Mouse (Mus musculus): ENCODE results near the gene Cib1. TPM values are rescaled to one million over a fixed set of nuclear protein-coding genes. Genes with fewer than 3 reads are reported as not detected.

Gene Cib1
- total and polyA plus RNA-seq, 2 experiments: 51.7 to 114 TPM

DNA sequence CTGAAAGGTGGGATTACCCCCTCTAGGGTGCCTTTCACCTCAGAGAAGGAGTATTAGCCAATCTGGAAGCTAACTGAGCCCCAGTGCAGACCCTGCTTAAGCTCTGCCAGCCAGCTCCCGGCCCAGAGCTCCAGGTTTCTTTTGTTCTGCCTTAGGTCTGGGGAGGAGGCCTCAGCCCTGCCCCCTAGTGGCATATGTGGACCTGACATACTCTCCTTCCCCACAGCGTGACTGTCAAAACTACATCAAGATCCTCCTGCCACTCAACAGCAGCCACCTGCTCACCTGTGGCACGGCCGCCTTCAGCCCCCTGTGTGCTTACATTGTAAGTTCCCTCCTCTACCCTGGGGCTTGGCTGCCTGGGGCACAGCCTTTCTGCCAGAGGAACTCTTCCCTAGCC is 17.2 kb downstream of the Cib1 start:
- no peak overlapping the region for H3K27ac ChIP-seq (replicated peaks; ENCODE audit: insufficient read depth, low read depth, low read length)
- no peaks in the 10 kb centered on the region for H3K4me1 ChIP-seq (ENCODE audit: control insufficient read depth, insufficient read depth, low read length)
- no peaks in the 10 kb centered on the region for H3K27me3 ChIP-seq (ENCODE audit: control insufficient read depth, insufficient read depth, low read length)
- 43% methylated on average over 4 of the region's 4 CpGs for WGBS
- H3K36me3 ChIP-seq (ENCODE audit: control insufficient read depth, insufficient read depth, low read length): peaks cover 5% of the 10 kb centered on the region; the same call in 1 of the 2 replicates
- peak; percentile 45 for DNase-seq (ENCODE audit: extremely low read depth, low read depth, low spot score)
- no peak for TF ChIP-seq POLR2A (IDR thresholded peaks at IDR 0.05; ENCODE audit: extremely low read depth, insufficient read depth, low read length)
- TF ChIP-seq CTCF (IDR thresholded peaks at IDR 0.05; ENCODE audit: low read depth, low read length): peak; percentile 94
- no peak overlapping the region for H3K9ac ChIP-seq (ENCODE audit: low read depth, low read length)
- H3K4me3 ChIP-seq (ENCODE audit: insufficient read depth, low read depth, low read length): no peak overlapping the region
- H3K79me2 ChIP-seq (ENCODE audit: control insufficient read depth, insufficient read depth, low read length): peaks cover 3% of the 10 kb centered on the region; the same call in 1 of the 2 replicates

DNA sequence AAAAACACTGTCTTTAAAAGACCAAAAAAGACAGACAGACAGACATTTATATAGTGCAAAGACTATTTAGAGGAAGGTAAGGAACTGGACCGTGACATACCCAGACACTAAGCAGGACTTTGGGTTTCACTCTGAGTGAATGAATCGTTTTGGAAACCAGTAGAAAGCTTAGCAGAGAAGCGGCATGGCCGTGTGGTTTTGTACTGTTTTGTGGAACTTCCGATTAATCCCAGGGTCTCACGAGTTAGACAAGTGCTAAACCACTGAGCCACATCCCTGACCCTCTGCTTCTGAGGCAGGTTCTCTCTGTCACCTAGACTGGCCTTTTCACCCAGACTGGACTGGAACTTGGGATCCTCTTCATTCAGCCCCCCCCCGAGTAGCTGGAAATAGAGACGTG is 18.2 kb downstream of the Cib1 start:
- TF ChIP-seq CTCF (IDR thresholded peaks at IDR 0.05; ENCODE audit: low read depth, low read length) (no peak), POLR2A (IDR thresholded peaks at IDR 0.05; ENCODE audit: extremely low read depth, insufficient read depth, low read length) (no peak)
- peaks cover 2% of the 10 kb centered on the region; the same call in 1 of the 2 replicates for H3K4me1 ChIP-seq (ENCODE audit: control insufficient read depth, insufficient read depth, low read length)
- no peak overlapping the region for H3K27ac ChIP-seq (replicated peaks; ENCODE audit: insufficient read depth, low read depth, low read length)
- H3K36me3 ChIP-seq (ENCODE audit: control insufficient read depth, insufficient read depth, low read length): peaks cover 4% of the 10 kb centered on the region; the same call in 1 of the 2 replicates
- WGBS: 91% methylated on average over 8 of the region's 8 CpGs
- DNase-seq (ENCODE audit: extremely low read depth, low read depth, low spot score): no peak
- H3K79me2 ChIP-seq (ENCODE audit: control insufficient read depth, insufficient read depth, low read length): peaks cover 3% of the 10 kb centered on the region; the same call in 1 of the 2 replicates
- H3K27me3 ChIP-seq (ENCODE audit: control insufficient read depth, insufficient read depth, low read length): no peaks in the 10 kb centered on the region
- H3K9ac ChIP-seq (ENCODE audit: low read depth, low read length): no peak overlapping the region
- no peak overlapping the region for H3K4me3 ChIP-seq (ENCODE audit: insufficient read depth, low read depth, low read length)

DNA sequence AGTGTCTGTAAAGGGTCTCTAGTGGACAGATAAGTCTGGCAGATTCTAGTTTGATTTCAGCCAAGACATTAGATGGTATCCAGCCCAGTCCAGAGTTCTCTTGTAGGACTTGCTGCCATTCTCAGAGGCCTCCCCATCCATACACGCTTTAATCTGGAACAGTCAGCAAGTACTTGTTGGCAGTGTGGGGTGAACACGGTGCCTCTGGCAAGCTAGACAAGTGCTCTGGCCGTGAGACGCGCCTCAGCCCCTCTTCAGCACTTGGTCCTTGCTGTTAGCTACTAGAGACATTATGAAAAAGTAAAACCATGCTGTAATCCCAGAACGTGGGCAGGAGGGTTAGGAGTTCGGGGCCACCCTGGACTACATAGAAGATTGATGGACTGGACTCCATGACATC is 19.0 kb downstream of the Cib1 start:
- TF ChIP-seq CTCF (IDR thresholded peaks at IDR 0.05; ENCODE audit: low read depth, low read length) (no peak), POLR2A (IDR thresholded peaks at IDR 0.05; ENCODE audit: extremely low read depth, insufficient read depth, low read length) (no peak)
- Histone ChIP-seq H3K79me2 (ENCODE audit: control insufficient read depth, insufficient read depth, low read length) (peaks cover 3% of the 10 kb centered on the region; the same call in 1 of the 2 replicates), H3K4me3 (ENCODE audit: insufficient read depth, low read depth, low read length) (no peak overlapping the region), H3K36me3 (ENCODE audit: control insufficient read depth, insufficient read depth, low read length) (peaks cover 1% of the 10 kb centered on the region; the same call in 1 of the 2 replicates), H3K27me3 (ENCODE audit: control insufficient read depth, insufficient read depth, low read length) (no peaks in the 10 kb centered on the region), H3K27ac (replicated peaks; ENCODE audit: insufficient read depth, low read depth, low read length) (no peak overlapping the region), H3K9ac (ENCODE audit: low read depth, low read length) (no peak overlapping the region), H3K4me1 (ENCODE audit: control insufficient read depth, insufficient read depth, low read length) (peaks cover 2% of the 10 kb centered on the region; the same call in 1 of the 2 replicates)
- no peak for DNase-seq (ENCODE audit: extremely low read depth, low read depth, low spot score)
- WGBS: 93% methylated on average over 7 of the region's 7 CpGs

DNA sequence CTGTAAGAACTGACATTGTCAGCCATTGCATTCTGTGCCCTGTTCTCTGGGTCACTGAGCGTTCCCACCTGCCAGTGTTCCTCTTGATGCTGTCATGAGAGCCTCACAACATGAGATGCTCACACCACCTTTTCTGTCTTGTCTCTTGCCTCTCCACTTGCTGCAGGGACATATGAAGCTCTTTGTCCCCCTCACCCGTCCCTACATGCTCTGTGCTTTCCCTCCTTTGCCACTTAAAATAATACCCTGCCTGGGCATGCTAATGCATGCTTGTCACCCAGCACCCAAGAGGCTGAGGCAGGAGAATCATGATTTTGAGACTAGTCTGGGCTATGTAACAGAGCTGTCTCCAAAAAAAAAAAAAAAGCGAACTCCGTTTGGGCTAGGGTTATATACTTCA is 21.6 kb downstream of the Cib1 start:
- Histone ChIP-seq H3K27me3 (ENCODE audit: control insufficient read depth, insufficient read depth, low read length) (no peaks in the 10 kb centered on the region), H3K4me3 (ENCODE audit: insufficient read depth, low read depth, low read length) (no peak overlapping the region), H3K36me3 (ENCODE audit: control insufficient read depth, insufficient read depth, low read length) (no peaks in the 10 kb centered on the region; the same call in 1 of the 2 replicates), H3K4me1 (ENCODE audit: control insufficient read depth, insufficient read depth, low read length) (peaks cover 8% of the 10 kb centered on the region; the same call in 1 of the 2 replicates), H3K79me2 (ENCODE audit: control insufficient read depth, insufficient read depth, low read length) (peaks cover 5% of the 10 kb centered on the region; the same call in 1 of the 2 replicates), H3K27ac (replicated peaks; ENCODE audit: insufficient read depth, low read depth, low read length) (no peak overlapping the region), H3K9ac (ENCODE audit: low read depth, low read length) (no peak overlapping the region)
- TF ChIP-seq POLR2A (IDR thresholded peaks at IDR 0.05; ENCODE audit: extremely low read depth, insufficient read depth, low read length) (no peak), CTCF (IDR thresholded peaks at IDR 0.05; ENCODE audit: low read depth, low read length) (no peak)
- 94% methylated on average over 4 of the region's 4 CpGs for WGBS
- no peak for DNase-seq (ENCODE audit: extremely low read depth, low read depth, low spot score)

GRCm38 (mm10) chr7:80209669-80210068 is 22.9 kb downstream of the Cib1 start:
- Histone ChIP-seq H3K9ac (ENCODE audit: low read depth, low read length) (no peak overlapping the region), H3K27me3 (ENCODE audit: control insufficient read depth, insufficient read depth, low read length) (no peaks in the 10 kb centered on the region), H3K4me3 (ENCODE audit: insufficient read depth, low read depth, low read length) (no peak overlapping the region), H3K4me1 (ENCODE audit: control insufficient read depth, insufficient read depth, low read length) (peaks cover 8% of the 10 kb centered on the region; the same call in 1 of the 2 replicates), H3K36me3 (ENCODE audit: control insufficient read depth, insufficient read depth, low read length) (no peaks in the 10 kb centered on the region; the same call in 1 of the 2 replicates), H3K79me2 (ENCODE audit: control insufficient read depth, insufficient read depth, low read length) (peaks cover 5% of the 10 kb centered on the region; the same call in 1 of the 2 replicates), H3K27ac (replicated peaks; ENCODE audit: insufficient read depth, low read depth, low read length) (no peak overlapping the region; the same call in 1 of the 2 replicates)
- peak; percentile 47 for DNase-seq (ENCODE audit: extremely low read depth, low read depth, low spot score)
- TF ChIP-seq POLR2A (IDR thresholded peaks at IDR 0.05; ENCODE audit: extremely low read depth, insufficient read depth, low read length) (no peak), CTCF (IDR thresholded peaks at IDR 0.05; ENCODE audit: low read depth, low read length) (no peak)
- WGBS: 91% methylated on average over 6 of the region's 6 CpGs

DNA sequence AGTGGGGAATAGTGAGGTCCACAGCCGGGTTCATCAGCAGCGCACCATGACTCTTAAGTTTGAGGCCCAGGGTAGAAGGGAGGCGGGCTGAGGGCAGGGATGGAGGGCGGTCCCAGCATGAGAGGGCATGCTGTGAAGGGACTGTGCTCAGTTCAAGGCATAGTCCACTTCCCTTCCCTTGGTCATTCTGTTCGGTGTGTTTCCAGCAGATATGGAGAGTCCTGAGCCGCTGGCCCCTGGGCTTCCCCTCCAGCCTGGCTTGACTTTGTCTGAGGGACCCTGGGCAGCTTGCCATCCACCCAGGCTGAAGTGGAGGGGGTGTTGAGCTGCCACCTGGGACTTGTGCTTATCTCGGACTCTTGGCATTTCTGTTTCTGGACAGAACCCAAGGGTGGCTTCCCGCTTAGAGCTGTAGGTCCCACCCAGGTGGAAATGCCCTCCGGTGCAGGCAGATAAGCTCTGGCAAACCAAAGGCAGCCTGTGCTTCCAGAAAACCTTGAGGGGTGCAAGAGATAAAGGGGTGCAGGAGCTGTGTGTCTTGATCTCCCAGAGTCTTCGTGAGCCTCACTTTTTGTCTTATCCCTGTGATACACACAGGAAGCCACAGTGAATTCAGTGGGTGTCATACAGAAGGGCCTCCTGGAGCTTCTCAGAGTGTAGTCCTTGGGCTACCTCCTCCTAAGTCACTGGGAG is 23.7 kb downstream of the Cib1 start:
- 51% methylated on average over 10 of the region's 10 CpGs for WGBS
- Histone ChIP-seq H3K36me3 (ENCODE audit: control insufficient read depth, insufficient read depth, low read length) (no peaks in the 10 kb centered on the region; the same call in 1 of the 2 replicates), H3K79me2 (ENCODE audit: control insufficient read depth, insufficient read depth, low read length) (peaks cover 5% of the 10 kb centered on the region; the same call in 1 of the 2 replicates), H3K9ac (ENCODE audit: low read depth, low read length) (no peak overlapping the region), H3K4me1 (ENCODE audit: control insufficient read depth, insufficient read depth, low read length) (peaks cover 8% of the 10 kb centered on the region; the same call in 1 of the 2 replicates), H3K27me3 (ENCODE audit: control insufficient read depth, insufficient read depth, low read length) (no peaks in the 10 kb centered on the region), H3K27ac (replicated peaks; ENCODE audit: insufficient read depth, low read depth, low read length) (peak overlapping the region; percentile 45), H3K4me3 (ENCODE audit: insufficient read depth, low read depth, low read length) (no peak overlapping the region)
- no peak for TF ChIP-seq POLR2A (IDR thresholded peaks at IDR 0.05; ENCODE audit: extremely low read depth, insufficient read depth, low read length)
- TF ChIP-seq CTCF (IDR thresholded peaks at IDR 0.05; ENCODE audit: low read depth, low read length): no peak
- DNase-seq (ENCODE audit: extremely low read depth, low read depth, low spot score): no peak

Data from liver, adult 2 months (tissue).